Mouse (Mus musculus) left cerebral cortex, adult 2 months (tissue): ENCODE data around the gene Sos1. TPM values are rescaled to one million over a fixed set of nuclear protein-coding genes. Genes with fewer than 3 reads are reported as not detected.
"Not testable (repeated sequence)": the region's sequence is repeated elsewhere in the genome, so short reads cannot be mapped to it uniquely, and the experiment has no call there.

ENCODE experiments used
- DNase-seq, 2 experiments: peaks; one replicate each; pipeline ENCODE4 v3.0.0; 2021 to 2022; ENCODE audit warnings: low spot score in 2 of 2, mixed read lengths in 1 of 2; ENCODE audit errors: extremely low spot score in 1 of 2
- H3K27ac ChIP-seq: fragments of 200-600 bp; 2 replicates; pipeline ENCODE4 v1.8.1; 2022
- H3K4me3 ChIP-seq: fragments of 200-600 bp; 2 replicates; pipeline ENCODE4 v1.8.1; 2022
- CTCF ChIP-seq: fragments of 200-600 bp; IDR thresholded peaks from 2 replicates; pipeline ENCODE4 v1.8.1; 2022; ENCODE audit warnings: antibody characterized with exemption, mild to moderate bottlenecking, moderate library complexity
- intact Hi-C: fragments of 180-260 bp; cut with DNase I; formaldehyde crosslinking; loops from one replicate; pipeline ENCODE4 v1.15.1; 2025
- total RNA-seq, 2 experiments: library from RNA; stranded (reverse); gene quantifications; 2 replicates each; pipeline ENCODE4 v1.2.3; 2021

Sos1 gene
- total RNA-seq, 2 experiments from 2014 or later: 33.0 to 36.6 TPM

GRCm38 (mm10) chr17:80391423-80392403 lies 88.5 kb downstream of the Sos1 start:
- intact Hi-C loops: no loop called here
- peak; percentile 21 to 26 for DNase-seq
- TF ChIP-seq CTCF: no peak; the same call in 1 of the 2 replicates
- Histone ChIP-seq H3K27ac (no peak overlapping the region), H3K4me3 (peak overlapping the region; percentile 48)

- no peak overlapping the region for H3K27ac ChIP-seq
- TF ChIP-seq CTCF: no peak
Measured at GRCm38 (mm10) chr17:80390024-80390423, 90.2 kb downstream of the Sos1 start.

GRCm38 (mm10) chr17:80385671-80386070 lies 94.6 kb downstream of the Sos1 start:
- DNase-seq: no peak
- no peak overlapping the region for H3K27ac ChIP-seq
- TF ChIP-seq CTCF: no peak
- intact Hi-C loops: no loop called here
- H3K4me3 ChIP-seq: no peak overlapping the region

More at GRCm38 (mm10) chr17:80390024-80390423, 90.2 kb downstream of the Sos1 start:
- DNase-seq: no peak
- H3K4me3 ChIP-seq: no peak overlapping the region
- intact Hi-C loops: no loop called here

GRCm38 (mm10) chr17:80378386-80378785 lies 101.9 kb downstream of the Sos1 start:
- H3K4me3 ChIP-seq, DNase-seq, H3K27ac ChIP-seq, intact Hi-C loops: not testable (repeated sequence)

- no peak for TF ChIP-seq CTCF
- intact Hi-C loops: loop anchor here (2.0 to 5.0 kb wide), 2 partner anchors 83 to 109 kb away; partner anchors contain the start of genes Dhx57, Morn2 and Sos1
- peak overlapping the region; percentile 57 for H3K4me3 ChIP-seq
- H3K27ac ChIP-seq: peak overlapping the region; percentile 55; the same call in 1 of the 2 replicates
- no peak for DNase-seq
Measured at GRCm38 (mm10) chr17:80373726-80374096, 106.5 kb downstream of the Sos1 start.

- no peak for TF ChIP-seq CTCF
- peak; percentile 83 to 90 for DNase-seq
- H3K4me3 ChIP-seq: peak within 1 kb of the TSS; percentile 57
- H3K27ac ChIP-seq: peak within 1 kb of the TSS; percentile 70; the same call in 1 of the 2 replicates
- intact Hi-C loops: loop anchor here (2.0 to 5.0 kb wide), 2 partner anchors 82 to 109 kb away; partner anchors contain the start of genes Dhx57, Morn2 and Sos1
Measured at GRCm38 (mm10) chr17:80372989-80373725, 107.1 kb downstream of the Sos1 start, which contains the start of gene Gm10190. TSS of gene Gm10190 (minus strand) at chr17:80373541.

DNA sequence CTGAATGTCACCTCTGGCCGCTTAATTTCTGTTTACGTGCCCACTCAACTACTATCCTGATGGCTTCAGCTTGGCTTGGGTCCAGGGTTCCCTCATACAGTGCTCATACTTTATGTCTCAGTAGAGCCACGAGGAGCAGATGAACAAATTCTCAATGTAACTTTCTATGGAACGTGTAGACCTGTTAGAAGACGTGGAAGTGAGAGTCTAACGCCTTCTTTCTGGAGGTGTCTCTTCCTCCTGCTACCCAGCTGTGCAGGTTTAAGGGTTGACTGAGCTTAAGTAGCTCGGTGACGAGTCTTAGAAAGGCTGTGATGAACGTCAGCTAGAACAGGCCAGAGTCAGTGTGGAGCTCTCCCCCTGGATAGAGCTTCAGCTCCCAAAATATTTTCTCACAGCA lies 111.6 kb downstream of the Sos1 start:
- intact Hi-C loops: no loop called here
- TF ChIP-seq CTCF: no peak
- no peak overlapping the region for H3K27ac ChIP-seq
- no peak for DNase-seq
- H3K4me3 ChIP-seq: no peak overlapping the region

- peak; percentile 39 for TF ChIP-seq CTCF
- no peak overlapping the region for H3K4me3 ChIP-seq
- intact Hi-C loops: no loop called here
Measured at GRCm38 (mm10) chr17:80367276-80367675, 113.0 kb downstream of the Sos1 start.

DNA sequence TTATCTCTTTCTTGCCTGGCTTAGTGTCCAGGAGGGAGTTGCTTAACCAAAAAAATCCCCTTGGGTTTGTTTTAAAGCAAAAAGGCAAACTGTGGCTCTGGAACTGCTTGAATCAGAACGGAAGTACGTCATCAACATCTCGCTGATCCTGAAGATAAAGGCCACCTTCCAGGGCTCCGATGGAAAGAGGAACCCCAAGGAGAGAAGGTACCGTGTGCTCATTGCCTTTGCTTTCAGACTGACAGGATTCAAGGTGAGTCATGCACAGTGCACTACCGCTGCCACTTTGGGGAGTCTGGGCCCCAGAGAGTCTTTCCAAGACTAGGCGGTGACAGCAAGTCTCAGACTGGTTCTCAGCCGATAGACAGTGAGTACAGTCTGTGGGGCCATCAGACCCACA lies 120.0 kb downstream of the Sos1 start:
- Histone ChIP-seq H3K27ac (no peak overlapping the region), H3K4me3 (no peak overlapping the region)
- DNase-seq: no peak
- intact Hi-C loops: no loop called here
- no peak for TF ChIP-seq CTCF

More at GRCm38 (mm10) chr17:80367276-80367675, 113.0 kb downstream of the Sos1 start:
- no peak for DNase-seq
- no peak overlapping the region for H3K27ac ChIP-seq

GRCm38 (mm10) chr17:80347234-80347633 lies 133.0 kb downstream of the Sos1 start:
- intact Hi-C loops: no loop called here

GRCm38 (mm10) chr17:80346591-80347125 lies 133.6 kb downstream of the Sos1 start:
- no peak for DNase-seq
- TF ChIP-seq CTCF: no peak
- intact Hi-C loops: no loop called here
- no peak overlapping the region for H3K4me3 ChIP-seq
- H3K27ac ChIP-seq: no peak overlapping the region

More at GRCm38 (mm10) chr17:80347234-80347633, 133.0 kb downstream of the Sos1 start:
- TF ChIP-seq CTCF: no peak
- DNase-seq: no peak
- Histone ChIP-seq H3K4me3 (no peak overlapping the region), H3K27ac (no peak overlapping the region)
